Mouse (Mus musculus): Measurements from ENCODE around the gene Chn2.

Gene Chn2

DNA sequence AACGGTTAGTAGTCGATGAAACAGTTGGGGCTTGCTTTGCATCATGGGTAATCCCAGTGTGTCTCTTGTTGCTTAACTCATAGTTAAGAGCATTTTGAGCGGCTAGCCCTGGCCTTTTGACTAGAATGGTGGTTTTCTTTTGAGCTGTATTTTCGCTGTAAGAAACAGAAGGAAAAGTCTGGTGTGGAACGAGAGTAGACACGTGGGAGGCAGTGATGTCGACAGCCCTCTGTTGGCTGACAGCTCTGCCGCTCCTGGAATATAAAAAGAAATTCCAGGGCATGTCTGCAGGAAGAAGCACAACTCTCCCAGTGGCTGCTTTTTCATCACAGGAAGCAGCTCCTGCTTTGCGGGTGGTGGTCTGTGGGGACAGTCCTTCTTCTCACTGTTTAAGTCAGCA is 202.9 kb downstream of the Chn2 start:
- no peak for DNase-seq (ENCODE audit: low spot score in 2 of 2)

DNA sequence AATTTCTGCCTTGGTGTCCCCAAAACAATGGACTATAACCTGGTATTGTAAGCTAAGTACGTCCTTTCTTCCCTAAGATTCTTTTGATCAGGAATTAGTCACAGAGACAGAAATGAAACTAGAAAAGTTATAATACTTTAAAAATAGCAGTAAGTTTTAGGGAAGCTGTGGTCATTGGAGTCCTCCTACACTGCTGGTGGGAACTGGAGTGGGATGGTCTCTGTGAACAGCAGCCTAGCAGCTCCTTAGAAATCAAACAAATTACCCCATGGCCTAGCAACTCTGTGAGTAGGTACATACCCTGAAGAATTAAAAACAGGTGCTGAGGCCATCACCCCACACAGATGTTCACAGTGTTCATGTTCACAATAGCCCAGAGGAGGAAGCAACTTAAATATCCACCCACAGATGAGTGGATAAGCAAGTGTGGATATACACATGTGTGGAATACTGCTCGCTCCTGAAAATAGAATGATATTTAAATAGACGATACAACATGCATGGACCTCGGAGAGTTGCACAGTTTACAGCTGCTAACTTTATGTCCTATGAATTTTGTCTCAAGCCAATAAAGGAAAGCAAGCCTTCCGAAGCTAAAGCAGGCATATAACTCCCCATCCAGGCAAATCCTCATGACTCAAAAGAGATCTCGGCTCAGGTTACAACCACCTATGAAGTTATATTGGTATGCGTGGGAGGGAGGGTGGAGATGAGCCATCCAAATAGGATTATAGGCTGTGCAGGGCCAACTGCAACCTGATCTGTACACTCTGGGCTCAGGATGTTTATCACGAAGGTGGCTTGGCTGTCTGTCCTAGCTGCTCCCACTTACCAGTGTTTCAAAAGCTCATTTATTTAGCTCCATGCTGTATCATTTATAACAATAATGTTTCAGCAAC is 209.2 kb downstream of the Chn2 start:
- DNase-seq (ENCODE audit: low spot score in 2 of 2), result no peak

GRCm38 (mm10) chr6:54251401-54252191 is 212.2 kb downstream of the Chn2 start:
- no peak for DNase-seq (ENCODE audit: low spot score in 2 of 2)

DNA sequence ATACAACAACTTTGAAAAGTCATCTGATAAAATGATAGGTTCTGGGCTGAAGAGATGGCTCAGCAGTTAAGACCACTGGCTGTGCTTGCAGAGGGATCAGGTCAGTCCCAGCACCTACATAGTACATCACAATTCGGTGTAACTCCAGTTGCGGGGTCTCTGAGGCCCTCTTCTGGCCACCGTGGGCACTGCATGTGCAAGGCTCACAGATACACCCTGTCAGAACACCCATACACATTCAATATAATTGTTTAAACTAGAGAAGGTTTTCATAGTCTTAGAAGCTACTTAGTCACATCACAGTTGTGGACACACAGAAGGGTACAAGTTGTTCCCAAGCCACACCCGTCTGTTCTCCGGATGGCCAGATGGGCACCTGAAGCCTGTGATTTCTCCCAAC is 213.9 kb downstream of the Chn2 start:
- DNase-seq (ENCODE audit: low spot score in 2 of 2), result no peak

GRCm38 (mm10) chr6:54253881-54254280 is 214.5 kb downstream of the Chn2 start:
- DNase-seq (ENCODE audit: low spot score in 2 of 2), result no peak

DNA sequence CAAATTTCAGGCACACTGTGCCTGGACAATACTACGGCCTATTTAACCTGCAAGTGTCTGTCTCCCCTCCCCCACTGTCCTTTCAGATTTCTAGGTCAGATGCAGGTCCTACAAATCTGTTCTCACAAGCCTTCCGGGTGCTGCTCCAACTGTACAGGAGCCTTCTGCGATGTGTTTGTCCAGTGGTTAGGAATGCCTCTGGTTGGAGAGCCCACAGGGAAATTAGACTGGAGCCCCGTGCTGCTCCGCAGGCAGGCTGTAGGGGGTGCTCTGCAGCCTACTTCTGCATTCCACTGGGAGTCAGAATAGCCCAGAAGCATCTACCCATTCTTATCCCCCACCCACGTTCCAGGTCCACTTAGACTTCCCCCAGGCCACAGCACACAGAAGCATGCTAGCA is 215.4 kb downstream of the Chn2 start:
- no peak for DNase-seq (ENCODE audit: low spot score in 2 of 2)

- DNase-seq (ENCODE audit: low spot score in 2 of 2), result no peak
Measured at GRCm38 (mm10) chr6:54255321-54255720, 216.0 kb downstream of the Chn2 start.

- no peak for DNase-seq (ENCODE audit: low spot score in 2 of 2)
Measured at GRCm38 (mm10) chr6:54256397-54256796, 217.0 kb downstream of the Chn2 start.

DNA sequence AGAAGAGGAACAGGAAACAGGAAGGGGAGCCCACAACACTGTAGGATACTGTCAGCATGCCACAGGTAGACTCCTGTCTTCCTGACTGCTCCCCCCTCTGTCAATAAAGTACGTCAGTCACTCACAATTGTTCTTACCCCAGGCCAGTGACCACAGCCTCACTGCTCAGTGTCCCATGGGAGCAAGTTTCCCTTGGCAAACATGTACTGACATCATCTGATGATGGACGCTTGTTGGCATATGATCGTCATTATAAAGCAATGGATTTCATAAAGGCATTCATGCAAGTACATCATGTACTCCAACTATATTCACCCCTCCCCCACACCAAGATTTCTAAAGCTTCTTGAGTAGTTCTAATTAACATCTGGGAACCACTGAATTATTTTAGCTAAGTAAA is 218.2 kb downstream of the Chn2 start:
- DNase-seq (ENCODE audit: low spot score in 2 of 2), result no peak

DNA sequence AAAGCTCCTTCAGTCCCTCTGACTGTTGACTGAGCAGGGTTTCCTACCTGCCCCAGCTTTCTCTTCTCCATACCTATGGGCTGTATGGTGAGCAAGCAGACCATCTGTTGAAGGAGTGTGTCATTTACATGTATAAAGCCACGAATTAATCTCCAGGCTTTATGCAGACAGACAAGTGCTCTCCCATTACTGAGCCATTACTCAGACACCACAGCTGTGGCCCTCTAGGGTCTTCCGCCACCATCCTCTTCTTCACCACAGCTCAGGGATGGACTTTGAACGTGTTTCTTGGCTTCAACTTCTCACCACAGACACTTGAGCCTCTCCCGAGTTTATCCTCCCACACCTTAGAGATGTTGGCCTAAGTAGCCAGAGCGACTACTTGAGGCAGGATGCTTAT is 219.1 kb downstream of the Chn2 start:
- DNase-seq (ENCODE audit: low spot score in 2 of 2), result no peak

DNA sequence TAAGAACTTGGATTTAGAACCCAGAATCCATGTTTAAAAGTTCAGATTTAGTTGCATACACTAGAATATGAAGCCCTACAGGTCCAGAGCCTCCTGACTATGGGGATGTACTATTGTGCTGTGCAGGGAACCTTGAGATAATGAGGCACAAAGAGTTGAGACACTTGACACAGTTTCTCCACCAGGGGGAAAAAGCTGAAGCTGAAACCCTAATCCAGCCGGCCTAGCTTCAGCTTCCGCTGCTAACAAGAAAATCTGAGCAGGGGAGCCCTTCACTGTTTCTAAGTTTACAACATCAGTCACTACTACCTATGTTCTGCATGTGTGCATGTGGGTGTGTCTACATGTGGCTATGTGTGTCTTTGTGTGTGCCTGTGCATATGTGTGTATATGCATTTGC is 223.4 kb downstream of the Chn2 start:
- DNase-seq (ENCODE audit: low spot score in 2 of 2), result no peak

GRCm38 (mm10) chr6:54263890-54264289 is 224.5 kb downstream of the Chn2 start:
- DNase-seq (ENCODE audit: low spot score in 2 of 2), result no peak

DNA sequence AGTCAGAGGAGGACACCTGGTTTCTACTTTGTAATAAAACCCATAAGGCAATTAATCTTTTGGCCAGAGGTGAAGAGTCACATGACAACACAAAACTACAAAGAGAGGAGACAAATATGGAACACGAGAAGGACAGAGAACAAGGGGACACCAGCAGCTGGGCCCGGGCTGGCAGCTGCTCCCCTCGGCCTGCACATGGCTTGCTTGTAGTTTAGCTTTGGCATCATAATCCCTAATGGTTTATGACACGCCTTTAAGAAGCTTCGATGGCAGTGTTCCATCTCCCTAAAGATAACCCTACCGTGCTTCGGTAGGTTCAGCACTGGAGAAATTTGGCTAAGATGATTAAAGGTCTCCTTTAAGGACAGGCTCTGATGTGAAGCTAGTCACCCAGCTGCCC is 225.2 kb downstream of the Chn2 start:
- no peak for DNase-seq (ENCODE audit: low spot score in 2 of 2)

- no peak for DNase-seq (ENCODE audit: low spot score in 2 of 2)
Measured at GRCm38 (mm10) chr6:54265384-54265783, 226.0 kb downstream of the Chn2 start.

- no peak for DNase-seq (ENCODE audit: low spot score in 2 of 2)
Measured at GRCm38 (mm10) chr6:54272556-54273378, 233.4 kb downstream of the Chn2 start.

DNA sequence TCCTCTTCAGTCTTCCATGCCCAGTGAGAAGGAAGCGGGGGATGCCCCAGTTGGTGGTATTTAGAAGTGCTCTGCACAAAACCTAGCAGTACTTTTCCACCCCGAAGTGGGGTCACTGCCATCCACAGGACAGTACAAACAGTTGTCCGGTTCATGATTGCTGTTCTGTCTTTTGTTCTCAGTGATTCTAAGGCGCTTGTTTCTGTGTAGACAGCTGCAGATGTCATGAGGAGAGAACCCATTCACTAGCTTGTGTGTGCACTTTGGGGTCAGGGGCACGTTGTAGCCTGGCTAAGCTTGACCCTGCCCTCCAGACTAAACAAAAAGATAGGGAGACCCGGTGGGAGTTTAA is 234.0 kb downstream of the Chn2 start:
- no peak for DNase-seq (ENCODE audit: low spot score in 2 of 2)

DNA sequence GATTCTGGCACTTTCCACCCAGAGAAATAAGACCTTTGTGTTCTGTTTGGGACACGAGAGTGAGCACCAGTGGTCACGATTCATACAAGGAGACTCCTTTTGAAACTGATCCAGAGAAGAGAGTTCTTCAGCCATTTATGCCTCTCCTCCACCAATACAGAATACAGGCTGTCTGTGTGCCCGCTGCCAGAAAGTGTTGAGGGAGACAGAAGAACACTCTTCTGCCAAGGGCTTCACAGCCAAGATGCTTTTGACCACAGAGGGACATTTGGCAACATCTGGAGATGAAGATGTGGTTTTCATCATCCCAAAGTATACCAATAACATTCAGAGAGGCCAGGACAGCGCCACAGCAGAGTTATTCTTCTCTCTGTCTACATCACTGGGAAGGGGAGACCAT is 237.9 kb downstream of the Chn2 start:
- DNase-seq (ENCODE audit: low spot score in 2 of 2), result no peak

GRCm38 (mm10) chr6:54277828-54278227 is 238.5 kb downstream of the Chn2 start:
- no peak for DNase-seq (ENCODE audit: low spot score in 2 of 2)

DNA sequence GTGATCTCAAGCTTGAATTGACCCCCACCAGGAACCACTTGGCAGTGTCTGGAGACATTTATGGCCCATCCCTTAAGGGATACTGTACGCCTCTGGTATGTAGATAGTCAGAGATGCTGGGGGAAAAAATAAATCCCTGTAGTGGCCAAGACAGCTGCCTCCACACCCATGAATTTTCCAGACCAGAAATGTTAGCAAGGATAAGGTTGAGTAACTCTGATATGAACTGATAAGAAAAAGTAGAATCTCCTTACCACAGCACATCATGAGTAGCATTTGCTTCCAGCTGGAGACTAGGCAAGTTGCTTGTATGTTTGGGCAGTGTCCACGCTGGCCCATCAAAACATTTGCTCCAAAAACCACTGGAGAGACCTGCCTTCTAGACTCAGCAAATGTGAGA is 239.3 kb downstream of the Chn2 start:
- DNase-seq (ENCODE audit: low spot score in 2 of 2), result no peak

DNA sequence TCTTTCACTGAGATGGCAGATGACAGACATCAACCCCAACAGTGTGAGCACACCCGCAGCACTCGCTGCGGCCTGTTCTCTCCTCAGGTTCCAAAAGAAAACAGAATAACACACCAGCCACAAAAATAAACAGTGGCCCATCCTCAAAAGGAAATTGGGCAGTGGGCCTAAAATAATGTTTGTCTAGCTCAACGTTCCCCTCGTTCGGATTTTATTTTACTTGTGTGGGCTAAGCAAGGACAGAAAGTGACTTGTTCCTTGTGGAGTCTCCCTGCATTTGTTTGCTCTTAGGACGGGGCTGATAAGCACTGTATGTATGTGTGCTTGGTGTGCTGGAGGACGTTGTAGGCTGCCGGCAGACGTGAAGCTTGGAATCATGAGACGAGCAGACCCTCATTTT is 240.0 kb downstream of the Chn2 start:
- DNase-seq (ENCODE audit: low spot score in 2 of 2), result no peak

DNA sequence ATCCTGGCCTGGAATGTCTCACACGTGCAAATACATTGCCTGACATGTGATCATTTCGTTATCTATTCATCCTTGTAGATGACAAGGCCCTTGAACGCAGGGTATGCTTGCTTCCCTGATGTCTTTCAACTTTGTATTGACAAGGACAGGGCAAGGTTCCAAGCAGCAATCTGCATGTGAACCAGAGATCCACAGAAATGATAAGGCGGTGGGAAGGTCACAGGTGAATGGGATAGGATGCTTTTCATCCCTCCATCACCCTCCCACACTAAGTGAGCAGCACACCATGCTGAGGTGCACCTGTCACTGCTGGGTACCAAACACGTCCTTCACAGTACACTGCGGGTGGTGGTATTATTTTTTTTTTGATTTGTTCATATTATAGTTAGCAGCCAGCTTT is 240.9 kb downstream of the Chn2 start:
- no peak for DNase-seq (ENCODE audit: low spot score in 2 of 2)

DNA sequence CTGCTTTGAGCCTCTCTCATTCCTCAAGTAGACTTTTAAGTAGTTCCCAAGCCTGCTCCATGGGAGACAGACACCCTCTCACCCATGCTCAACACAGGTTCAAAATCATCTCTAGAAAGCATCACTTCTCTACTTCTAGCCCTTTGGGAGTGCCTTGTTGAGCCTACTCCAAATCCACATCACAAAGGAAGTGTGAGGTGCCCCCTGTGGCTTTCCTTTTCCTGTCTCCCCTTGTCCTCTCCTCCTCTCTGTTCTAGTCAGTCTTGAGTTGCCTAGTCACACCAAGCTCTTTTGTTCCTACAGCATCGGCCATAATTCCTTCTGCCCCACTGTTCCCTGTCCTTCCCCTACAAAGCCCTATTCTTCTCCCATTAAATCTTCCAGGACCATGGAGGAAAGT is 243.9 kb downstream of the Chn2 start:
- no peak for DNase-seq (ENCODE audit: low spot score in 2 of 2)
